Comparison of ENCODE assay signal across 11 mouse cellular contexts in the genomic region with DNA sequence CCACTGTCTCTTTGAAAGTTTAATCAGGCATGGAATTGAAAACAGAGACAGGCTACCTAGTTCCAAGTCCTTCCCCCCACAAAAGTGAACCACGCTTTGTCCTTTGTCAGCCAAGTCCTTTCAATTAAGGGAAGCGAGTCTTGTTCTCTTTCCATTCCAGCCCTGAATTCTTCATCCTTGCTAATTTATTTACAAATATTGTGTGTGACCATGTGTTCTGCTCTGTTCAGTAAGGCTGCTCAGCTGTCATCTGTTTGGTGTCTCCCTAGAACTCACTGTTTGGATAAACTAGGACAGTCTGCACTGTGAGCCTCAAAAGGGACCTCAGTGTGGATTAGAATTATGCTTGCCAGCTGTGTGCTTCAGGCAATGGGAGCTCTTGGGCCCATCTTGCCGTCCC.
DNase-seq lines count a peak whose midpoint lies in the region; ATAC-seq and TF ChIP-seq lines count a peak whose summit lies in the region.
"Had no signal": no experiment of that assay in that cellular context is flagged by ENCODE, and none has a peak within 500 bp of the region (broad histone marks: within the 10 kb centered on the region; RNA-seq: fewer than 3 reads in every experiment).

No protein-coding gene starts in this region.

- ATAC-seq in stomach, embryonic 14.5 days (ENCODE audit: insufficient number of reproducible peaks, insufficient read depth, low FRiP score, low read depth) = peak; percentile 23; the same call in 1 of the 2 replicates
- ATAC-seq in stomach, postnatal 0 days (ENCODE audit: low FRiP score, low TSS enrichment) = no peak

- intact Hi-C loops in left cerebral cortex, postnatal 4 days (cut with DNase I) = no loop called here

- H3K9ac ChIP-seq in stomach, embryonic 14.5 days (replicated peaks; ENCODE audit: low read depth, low read length) = no peak overlapping the region
- H3K9ac ChIP-seq in stomach, postnatal 0 days (ENCODE audit: low read length) = no peak overlapping the region
- H3K9ac ChIP-seq: embryonic facial prominence, embryonic 12.5 days; liver, embryonic 14.5 days had no signal

- no peak overlapping the region for H3K27ac ChIP-seq in stomach, embryonic 14.5 days (ENCODE audit: low read length)
- no peak overlapping the region for H3K27ac ChIP-seq in stomach, postnatal 0 days (replicated peaks)
- H3K27ac ChIP-seq: embryonic facial prominence, embryonic 12.5 days; liver, embryonic 14.5 days had no signal

- no peak for TF ChIP-seq EP300 in stomach, postnatal 0 days (optimal IDR thresholded peaks at IDR 0.05)

- 64% methylated on average over 3 of the region's 3 CpGs for WGBS in stomach, embryonic 14.5 days
- 59% methylated on average over 3 of the region's 3 CpGs for WGBS in stomach, postnatal 0 days

- no peak for TF ChIP-seq CTCF in stomach, postnatal 0 days (IDR thresholded peaks at IDR 0.05; ENCODE audit: low read depth)

- H3K36me3 ChIP-seq in stomach, embryonic 14.5 days (ENCODE audit: control insufficient read depth, insufficient read depth, low read length) = no peaks in the 10 kb centered on the region
- H3K36me3 ChIP-seq in stomach, postnatal 0 days (ENCODE audit: control insufficient read depth, insufficient read depth, low read length) = no peaks in the 10 kb centered on the region
- H3K36me3 ChIP-seq: embryonic facial prominence, embryonic 12.5 days had no signal

- no peak overlapping the region for H3K4me2 ChIP-seq in stomach, embryonic 14.5 days (replicated peaks; ENCODE audit: low read depth, low read length)
- H3K4me2 ChIP-seq in stomach, postnatal 0 days (replicated peaks; ENCODE audit: low read depth) = no peak overlapping the region
- H3K4me2 ChIP-seq: embryonic facial prominence, embryonic 12.5 days had no signal

- H3K4me1 ChIP-seq in stomach, embryonic 14.5 days (ENCODE audit: control insufficient read depth, insufficient read depth, low read length) = no peaks in the 10 kb centered on the region
- H3K4me1 ChIP-seq in stomach, postnatal 0 days (replicated peaks; ENCODE audit: control insufficient read depth, insufficient read depth) = no peaks in the 10 kb centered on the region
- H3K4me1 ChIP-seq: embryonic facial prominence, embryonic 12.5 days had no signal

- no peaks in the 10 kb centered on the region for H3K9me3 ChIP-seq in stomach, embryonic 14.5 days (ENCODE audit: control insufficient read depth, low read depth, low read length)
- no peaks in the 10 kb centered on the region for H3K9me3 ChIP-seq in stomach, postnatal 0 days (ENCODE audit: control insufficient read depth, low read length)
- H3K9me3 ChIP-seq: embryonic facial prominence, embryonic 12.5 days had no signal

- H3K27me3 ChIP-seq in stomach, embryonic 14.5 days (ENCODE audit: control insufficient read depth, insufficient read depth, low read length) = no peaks in the 10 kb centered on the region
- H3K27me3 ChIP-seq in stomach, postnatal 0 days (ENCODE audit: control insufficient read depth, insufficient read depth, low read length) = no peaks in the 10 kb centered on the region
- H3K27me3 ChIP-seq: embryonic facial prominence, embryonic 12.5 days had no signal

- no peak overlapping the region for H3K4me3 ChIP-seq in stomach, embryonic 14.5 days (ENCODE audit: low read depth, low read length)
- H3K4me3 ChIP-seq in stomach, postnatal 0 days (ENCODE audit: low read depth, low read length) = no peak overlapping the region
- H3K4me3 ChIP-seq: embryonic facial prominence, embryonic 12.5 days had no signal

- DNase-seq in embryo, embryonic 10 days (ENCODE audit: low spot score) = peak; percentile 16
- no peak for DNase-seq in embryo, embryonic 10.5 days (ENCODE audit: low spot score)
- no peak for DNase-seq in stomach, postnatal 0 days (ENCODE audit: low spot score)
- DNase-seq in left cerebral cortex, postnatal 4 days = peak; percentile 5
- no peak for DNase-seq in adrenal gland, adult 18-20 months (ENCODE audit: low spot score in 2 of 2)
- DNase-seq in adrenal gland, postnatal 10 days = no peak
- no peak for DNase-seq in testis, postnatal 10 days (ENCODE audit: low spot score)
- DNase-seq: adrenal gland, postnatal 25 days had no signal

Comparison
In these comparisons a context has a peak if more than half of its experiments do, and no peak if none do; other contexts are left out.
1. DNase-seq: peak in embryo, embryonic 10 days (single experiment) and left cerebral cortex, postnatal 4 days (single experiment); none in embryo, embryonic 10.5 days (single experiment), stomach, postnatal 0 days (single experiment), adrenal gland, adult 18-20 months (0 of 2), adrenal gland, postnatal 10 days (single experiment) and testis, postnatal 10 days (single experiment).